Mouse (Mus musculus): ENCODE measurements at regions not wholly inside any gene's neighbourhood (a gene's known extent, or its start where the extent isn't known, plus 50 kb on each side); places are given as distances from the start of the nearest gene placed in this dataset.

GRCm38 (mm10) chr6:105549366-105549765 lies 128.1 kb upstream of the Cntn4 start:
- DNase-seq (ENCODE audit: extremely low spot score in 1 of 2, low spot score in 1 of 2), result no peak

DNA sequence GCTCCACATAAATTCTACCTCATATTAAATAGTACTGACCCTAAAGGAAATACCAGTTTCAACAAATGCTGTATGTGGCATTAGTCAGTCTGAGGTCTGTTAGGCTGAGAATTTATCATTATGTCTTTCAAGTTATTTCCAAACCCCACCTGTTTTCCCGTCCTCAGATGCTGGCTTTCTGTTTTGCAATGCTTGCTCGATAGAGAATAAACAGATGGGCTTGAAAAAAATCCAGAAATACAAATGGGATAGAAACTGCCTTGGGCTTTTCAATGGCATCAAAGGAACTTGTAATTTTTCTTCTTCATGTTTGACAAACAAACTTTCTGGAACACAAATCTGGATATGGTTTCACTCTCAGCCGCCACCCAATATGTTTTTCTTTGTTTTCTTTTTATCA lies 109.2 kb upstream of the Cntn4 start:
- DNase-seq (ENCODE audit: extremely low spot score in 1 of 2, low spot score in 1 of 2), result no peak

- DNase-seq (ENCODE audit: extremely low spot score in 1 of 2, low spot score in 1 of 2), result peak in 1 of 2 experiments; percentile 10
Measured at GRCm38 (mm10) chr6:105569103-105569502, 108.4 kb upstream of the Cntn4 start.

DNA sequence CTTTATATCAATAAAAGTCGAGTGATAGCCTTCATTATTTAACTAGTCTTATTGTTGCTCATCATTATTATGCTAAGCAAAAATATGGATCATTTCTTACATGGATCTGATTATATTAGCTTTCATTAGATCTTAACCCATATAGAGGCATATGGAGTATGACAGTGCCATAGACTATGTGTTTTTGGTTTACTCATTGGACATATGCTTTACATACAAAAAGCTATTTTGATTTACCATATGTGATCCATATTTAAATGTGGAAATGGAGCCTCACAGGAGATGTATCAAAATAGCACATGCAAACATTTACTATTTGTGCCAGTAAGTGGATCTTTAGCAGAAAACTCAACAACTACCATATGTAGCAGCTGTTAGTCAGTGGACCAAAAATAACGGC lies 73.2 kb upstream of the Cntn4 start:
- DNase-seq (ENCODE audit: extremely low spot score in 1 of 2, low spot score in 1 of 2), result peak in 1 of 2 experiments; percentile 2

Measured in frontal cortex, adult 2 months (tissue).